Mouse (Mus musculus) hindbrain, embryonic 16.5 days (tissue): Measurements from ENCODE around the gene Gm10670. TPM values are rescaled to one million over a fixed set of nuclear protein-coding genes. Genes with fewer than 3 reads are reported as not detected.
"Not testable (repeated sequence)": the region's sequence is repeated elsewhere in the genome, so short reads cannot be mapped to it uniquely, and the experiment has no call there.

Experiments
- ATAC-seq: fragments of 200-750 bp; cut with Nextera tagmentation; 2 replicates; pipeline ENCODE4 v1.8.0; 2017; ENCODE audit warnings: moderate TSS enrichment, moderate library complexity
- H3K27ac ChIP-seq: fragments of 300-500 bp; sonication (generic); 2 replicates; pipeline ENCODE4 v1.5.1; 2014; ENCODE audit warnings: low read depth, mild to moderate bottlenecking, control low read depth, low read length, moderate library complexity
- H3K27me3 ChIP-seq: fragments of 300-500 bp; sonication (generic); replicated peaks from 2 replicates; pipeline ENCODE4 v1.6.1; 2014; ENCODE audit warnings: low read length; ENCODE audit not compliant: control insufficient read depth, insufficient read depth
- H3K36me3 ChIP-seq: fragments of 300-500 bp; sonication (generic); 2 replicates; pipeline ENCODE4 v1.6.1; 2014; ENCODE audit warnings: mild to moderate bottlenecking, low read length, moderate library complexity, mixed read lengths; ENCODE audit not compliant: control insufficient read depth, insufficient read depth
- H3K4me1 ChIP-seq: fragments of 300-500 bp; sonication (generic); 2 replicates; pipeline ENCODE4 v1.6.1; 2014; ENCODE audit warnings: low read depth, low read length; ENCODE audit not compliant: control insufficient read depth, insufficient read depth
- H3K4me2 ChIP-seq: fragments of 300-500 bp; sonication (generic); 2 replicates; pipeline ENCODE4 v1.6.1; 2014; ENCODE audit warnings: mild to moderate bottlenecking, low read length, control low read depth, moderate library complexity
- H3K4me3 ChIP-seq: fragments of 300-500 bp; sonication (generic); 2 replicates; pipeline ENCODE4 v1.5.1; 2014; ENCODE audit warnings: mild to moderate bottlenecking, low read length, control low read depth, moderate library complexity
- H3K9ac ChIP-seq: fragments of 300-500 bp; sonication (generic); 2 replicates; pipeline ENCODE4 v1.6.1; 2014; ENCODE audit warnings: low read depth, mild to moderate bottlenecking, control low read depth, low read length, moderate library complexity
- H3K9me3 ChIP-seq: fragments of 300-500 bp; sonication (generic); 2 replicates; pipeline ENCODE4 v1.6.1; 2014; ENCODE audit warnings: mild to moderate bottlenecking, low read length, moderate library complexity; ENCODE audit not compliant: control insufficient read depth
- WGBS: fragments of 180-500 bp; shearing (Covaris S2); extraction: QIAGEN DNeasy Blood & Tissue Kit; methylation state at CpG from one replicate; pipeline ENCODE4 v1.1.7; 2014; 5-methylcytosine and 5-hydroxymethylcytosine counted together
- polyA plus RNA-seq: library from polyadenylated mRNA; unstranded; fragments of >200 nt; fragmentation: Nextera tagmentation; extraction: Ambion mirVana; gene quantifications from 2 replicates; pipeline ENCODE4 v1.2.1, GENCODE M21; 2015

Gm10670 gene
- not detected in 2 replicates for polyA plus RNA-seq

GRCm38 (mm10) chr7:20474825-20475224, at the start of gene Gm10670:
TSS of gene Gm10670 (minus strand) at chr7:20474925.
- H3K4me1 ChIP-seq, ATAC-seq, H3K4me2 ChIP-seq, H3K27me3 ChIP-seq, H3K9me3 ChIP-seq, H3K4me3 ChIP-seq, H3K9ac ChIP-seq, H3K36me3 ChIP-seq, H3K27ac ChIP-seq: not testable (repeated sequence)
- WGBS = no CpG with 5 or more reads among the region's 5 CpGs

GRCm38 (mm10) chr7:20510434-20510833, 35.7 kb upstream of the Gm10670 start, which contains the start of gene Vmn1r103:
TSS of gene Vmn1r103 (minus strand) at chr7:20510534.
- H3K27ac ChIP-seq, H3K36me3 ChIP-seq, H3K27me3 ChIP-seq, H3K4me3 ChIP-seq, H3K9ac ChIP-seq, ATAC-seq, H3K4me1 ChIP-seq, H3K4me2 ChIP-seq, H3K9me3 ChIP-seq: not testable (repeated sequence)
- no CpG with 5 or more reads among the region's 3 CpGs for WGBS

- not testable (repeated sequence) for ATAC-seq, H3K27me3 ChIP-seq, H3K4me3 ChIP-seq, H3K4me2 ChIP-seq, H3K27ac ChIP-seq, H3K9me3 ChIP-seq, H3K36me3 ChIP-seq, H3K4me1 ChIP-seq, H3K9ac ChIP-seq
- no CpG with 5 or more reads among the region's 2 CpGs for WGBS
Measured at GRCm38 (mm10) chr7:20442493-20442892, 32.2 kb downstream of the Gm10670 start, which contains the start of gene Vmn1r101. TSS of gene Vmn1r101 (minus strand) at chr7:20442593.

Other genes starting within 250 kb of the Gm10670 start
- gene Gm4498, start 241.1 kb downstream of the Gm10670 start, polyA plus RNA-seq = not detected in 2 replicates
- not detected in 2 replicates for gene Gm5890, start 212.1 kb downstream of the Gm10670 start, polyA plus RNA-seq
- gene Gm4133, start 140.9 kb downstream of the Gm10670 start, polyA plus RNA-seq = not detected in 2 replicates
- not detected in 2 replicates for gene Gm5728, start 99.5 kb downstream of the Gm10670 start, polyA plus RNA-seq
- not detected in 2 replicates for gene Vmn1r100, start 57.0 kb downstream of the Gm10670 start, polyA plus RNA-seq
- not detected in 2 replicates for gene Vmn1r101, start 32.3 kb downstream of the Gm10670 start, polyA plus RNA-seq
- gene Vmn1r103, start 35.6 kb upstream of the Gm10670 start, polyA plus RNA-seq = not detected in 2 replicates
- not detected in 2 replicates for gene Vmn1r104, start 58.9 kb upstream of the Gm10670 start, polyA plus RNA-seq
- not detected in 2 replicates for gene Gm5726, start 70.8 kb upstream of the Gm10670 start, polyA plus RNA-seq
- gene Gm4141, start 101.3 kb upstream of the Gm10670 start, polyA plus RNA-seq = not detected in 2 replicates
- not detected in 2 replicates for gene Gm4513, start 124.1 kb upstream of the Gm10670 start, polyA plus RNA-seq
- not detected in 2 replicates for gene Vmn1r107, start 194.0 kb upstream of the Gm10670 start, polyA plus RNA-seq
- gene Vmn1r111, start 228.3 kb upstream of the Gm10670 start, polyA plus RNA-seq = not detected in 2 replicates